Mouse (Mus musculus) common myeloid progenitor, adult 5-6 weeks (primary cell): ENCODE data around the gene Swsap1. TPM values are rescaled to one million over a fixed set of nuclear protein-coding genes. Genes with fewer than 3 reads are reported as not detected.

Source experiments
- ATAC-seq: replicated peaks from 2 replicates; pipeline ENCODE4 v1.8.0; 2016; ENCODE audit warnings: low read depth, mild to moderate bottlenecking, moderate TSS enrichment, inconsistent platforms; ENCODE audit not compliant: poor library complexity, severe bottlenecking
- total RNA-seq: library from RNA; stranded (forward); fragments of 200-1000, 187-1606 nt; gene quantifications from 2 replicates; pipeline ENCODE4 v1.2.3, GENCODE M21; 2017

Swsap1 gene
- total RNA-seq, 1 experiment from 2014 or later = 3.7 TPM

GRCm38 (mm10) chr9:21961366-21961980 is 5.9 kb downstream of the Swsap1 start:
- no peak for ATAC-seq

DNA sequence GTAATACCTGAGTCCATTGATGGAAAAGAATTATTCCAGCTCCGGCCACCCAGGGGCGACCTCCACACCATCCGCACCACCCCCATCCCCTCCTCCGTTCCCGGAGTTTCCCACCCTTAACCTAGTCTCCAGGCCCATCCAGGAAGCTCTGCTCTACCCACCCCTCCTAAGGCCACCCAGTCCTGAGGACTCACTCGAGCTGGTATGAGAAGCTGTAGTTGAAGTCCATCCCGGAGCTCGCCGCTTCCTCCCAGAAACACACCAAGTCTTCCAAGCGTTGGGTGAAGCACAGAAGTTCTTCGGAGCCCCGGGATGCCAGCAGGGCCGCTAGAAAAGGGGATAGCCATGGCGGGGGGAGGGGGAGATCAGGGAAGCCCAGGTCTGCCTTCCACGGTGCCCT is 6.5 kb downstream of the Swsap1 start:
- ATAC-seq = peak; percentile 4; the same call in 1 of the 2 replicates

DNA sequence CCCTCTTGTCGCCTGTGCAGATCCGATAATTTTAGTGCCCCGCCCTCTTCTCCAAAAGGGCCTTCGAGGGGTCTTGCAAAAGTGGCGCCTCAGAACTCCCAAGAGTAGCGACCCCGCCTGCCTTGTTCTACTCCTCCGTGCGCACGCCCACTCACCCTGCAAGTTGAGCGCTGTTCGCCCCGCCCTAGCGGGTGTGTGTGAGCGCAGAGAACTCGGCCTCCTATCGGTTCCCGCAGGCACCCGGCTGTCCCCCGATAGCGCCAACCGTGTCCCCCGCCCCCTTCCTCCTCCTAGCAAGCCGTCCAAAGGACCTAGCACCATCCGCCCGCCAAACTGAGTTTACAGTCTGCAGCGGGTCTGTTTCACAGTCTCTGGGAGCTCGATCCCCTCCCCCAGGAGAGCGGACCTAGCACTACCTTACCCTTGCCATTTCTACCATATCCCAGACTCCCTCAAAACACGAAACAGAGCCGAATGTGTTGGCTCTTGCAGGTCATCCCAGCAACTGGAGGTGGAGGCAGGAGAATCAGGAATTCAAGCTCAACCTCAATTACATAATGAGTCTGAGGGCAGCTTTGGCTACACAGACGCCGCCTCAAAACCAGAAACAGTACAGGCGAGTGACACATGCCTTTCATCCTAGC is 7.0 kb downstream of the Swsap1 start:
- peak; percentile 94 for ATAC-seq

DNA sequence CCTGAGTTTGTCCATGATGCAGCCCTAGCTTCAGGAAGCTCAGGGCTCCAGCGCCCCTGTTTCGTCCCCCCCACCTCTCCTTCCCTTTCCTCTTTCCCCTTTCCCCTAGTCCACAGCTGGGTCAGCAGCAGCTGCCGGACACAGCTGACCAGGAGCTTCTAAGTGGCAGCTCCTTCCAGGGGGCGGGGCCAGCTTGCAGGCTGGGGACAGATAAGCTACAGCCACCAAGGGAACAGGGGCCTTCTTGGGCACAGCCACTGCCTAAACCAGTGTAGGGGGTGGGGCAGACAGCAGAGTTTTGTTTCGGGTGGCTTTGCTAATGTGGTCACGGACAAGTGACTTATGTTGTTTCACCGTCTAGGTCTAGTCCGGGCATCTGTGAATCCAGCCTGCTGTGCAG is 7.9 kb downstream of the Swsap1 start, which contains the start of gene Epor:
Epor (minus strand) TSS at position 90 of the 400 bp plus-strand sequence.
- ATAC-seq = peak; percentile 52

DNA sequence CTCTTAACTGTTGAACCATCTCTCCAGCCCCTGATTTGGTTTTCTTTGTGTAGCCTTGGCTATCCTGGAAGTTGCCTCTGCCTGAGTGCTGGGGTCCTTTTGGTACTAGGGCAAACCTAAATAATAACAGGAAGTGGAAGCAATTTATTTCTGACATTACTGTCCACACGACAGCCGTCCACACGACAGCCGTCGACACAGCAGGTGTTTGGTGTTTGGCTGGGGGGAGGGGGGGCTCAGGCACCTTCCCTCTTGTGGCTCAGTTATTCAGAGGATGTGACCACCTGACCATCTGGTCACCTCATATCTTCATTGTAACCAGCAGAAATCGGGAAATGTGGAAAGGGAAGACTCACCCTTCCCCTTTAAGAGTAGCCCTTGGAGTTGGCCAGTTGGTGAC is 13.3 kb downstream of the Swsap1 start:
- ATAC-seq = no peak

GRCm38 (mm10) chr9:21969304-21969703 is 13.7 kb downstream of the Swsap1 start:
- no peak for ATAC-seq

- no peak for ATAC-seq
Observed at GRCm38 (mm10) chr9:21976626-21977175, 21.1 kb downstream of the Swsap1 start.

DNA sequence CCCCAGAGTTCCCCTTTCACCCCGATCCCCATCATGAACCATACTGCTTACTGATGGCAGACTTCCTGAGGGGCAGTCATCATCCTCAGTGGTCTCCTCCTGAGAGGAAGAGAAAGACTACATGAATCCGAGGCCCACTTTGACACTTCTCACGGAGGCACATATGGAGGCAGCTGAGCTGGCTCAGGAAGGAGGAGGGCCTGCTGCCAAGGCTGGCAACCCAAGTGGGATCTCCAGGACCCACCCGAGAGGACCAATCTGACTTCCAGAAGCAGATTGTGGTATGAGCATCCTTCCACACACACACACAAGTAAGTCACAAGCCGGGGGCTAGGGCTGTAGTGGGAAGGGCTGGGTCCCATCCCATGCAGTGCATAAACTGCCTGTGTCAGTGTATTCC is 21.8 kb downstream of the Swsap1 start:
- no peak for ATAC-seq

DNA sequence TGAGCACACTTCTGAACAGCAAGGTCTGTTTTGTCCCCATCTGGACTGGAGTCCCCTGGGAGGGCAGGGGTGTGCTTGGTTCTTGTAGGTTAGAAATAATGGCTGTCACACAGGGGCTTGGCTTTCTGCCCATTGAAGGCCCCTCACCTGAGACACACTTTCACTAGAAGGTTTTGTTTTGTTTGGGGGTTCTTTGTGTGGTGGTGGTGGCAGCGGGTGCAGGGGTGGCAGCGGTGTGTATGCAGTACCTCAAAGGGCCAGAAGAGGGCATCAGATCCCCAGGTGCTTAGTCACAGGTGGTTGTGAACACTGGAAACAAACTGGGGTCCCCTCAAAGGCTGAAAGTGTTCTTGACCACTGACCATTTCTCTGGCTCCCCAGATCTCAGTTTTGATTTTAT is 22.4 kb downstream of the Swsap1 start:
- ATAC-seq = peak; percentile 74

GRCm38 (mm10) chr9:21978398-21979128 is 23.0 kb downstream of the Swsap1 start:
- ATAC-seq = no peak; the same call in 1 of the 2 replicates

- ATAC-seq = no peak
Observed at GRCm38 (mm10) chr9:21983911-21984310, 28.4 kb downstream of the Swsap1 start.

- ATAC-seq = no peak
Observed at GRCm38 (mm10) chr9:21987592-21988342, 32.2 kb downstream of the Swsap1 start.

- ATAC-seq = 0 out of 2 replicates have a peak, but pooled peaks have one; percentile 37
Observed at GRCm38 (mm10) chr9:21988421-21989101, 33.0 kb downstream of the Swsap1 start.

- ATAC-seq = no peak
Observed at GRCm38 (mm10) chr9:21989230-21990110, 33.9 kb downstream of the Swsap1 start, which contains the start of gene Rgl3. Gene Rgl3 (minus strand): TSS chr9:21989446.

DNA sequence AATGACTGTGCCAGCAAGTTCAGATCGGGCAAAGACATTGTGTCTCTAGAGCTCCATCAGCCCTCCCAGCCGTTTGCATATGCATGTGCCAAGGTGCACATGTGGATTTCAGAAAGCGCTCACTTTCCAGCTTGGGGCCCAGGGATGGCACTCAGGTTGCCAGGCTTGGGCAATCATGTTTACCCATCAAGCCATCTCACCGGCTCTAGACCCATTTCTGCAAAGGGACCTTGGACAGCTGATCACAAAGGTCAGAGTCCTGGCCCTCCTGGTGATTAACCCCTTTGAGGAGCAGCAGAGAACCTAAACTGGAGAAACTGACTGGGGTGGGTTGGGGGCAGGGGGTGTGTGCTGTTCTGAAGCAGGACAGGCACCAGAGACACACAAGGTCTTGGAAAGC is 36.7 kb downstream of the Swsap1 start:
- ATAC-seq = no peak

GRCm38 (mm10) chr9:21996178-21996867 is 40.8 kb downstream of the Swsap1 start:
- ATAC-seq = no peak

- ATAC-seq = no peak
Observed at GRCm38 (mm10) chr9:22000296-22000695, 44.7 kb downstream of the Swsap1 start.

GRCm38 (mm10) chr9:22001633-22002032 is 46.1 kb downstream of the Swsap1 start:
- no peak for ATAC-seq
